Mouse (Mus musculus): ENCODE measurements around the gene Gm9513. TPM values are rescaled to one million over a fixed set of nuclear protein-coding genes. Genes with fewer than 3 reads are reported as not detected.

Gm9513 gene
- total RNA-seq (2021), result not detected
- polyA plus RNA-seq (2012; rRNA removed), result not detected in 2 replicates
- long read RNA-seq, result 0 reads

DNA sequence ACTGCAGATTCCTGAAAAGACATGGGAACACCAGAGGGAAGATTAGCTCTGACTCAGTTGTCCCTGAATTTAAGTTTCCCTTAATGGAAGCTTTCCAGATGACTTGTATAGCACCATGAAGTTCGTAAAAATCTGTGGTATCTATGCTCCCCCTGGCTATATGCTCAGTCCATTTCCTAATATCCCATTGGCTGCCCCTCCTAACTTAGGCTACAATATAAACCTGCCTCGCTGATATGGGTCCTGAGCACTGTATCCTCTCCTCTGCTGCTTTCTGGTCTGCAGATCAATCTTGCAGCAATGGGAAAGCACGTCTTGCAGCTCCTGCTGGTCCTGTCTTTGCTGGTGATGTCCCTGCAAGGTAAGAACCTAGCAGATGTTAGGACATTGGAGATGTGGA lies at the start of gene Gm9513:
TSS of gene Gm9513 (plus strand) at position 301 of the 400 bp plus-strand sequence.
- WGBS, result 50% methylated on average over 3 of the region's 3 CpGs
- intact Hi-C loops (cut with DNase I), result no loop called here

DNA sequence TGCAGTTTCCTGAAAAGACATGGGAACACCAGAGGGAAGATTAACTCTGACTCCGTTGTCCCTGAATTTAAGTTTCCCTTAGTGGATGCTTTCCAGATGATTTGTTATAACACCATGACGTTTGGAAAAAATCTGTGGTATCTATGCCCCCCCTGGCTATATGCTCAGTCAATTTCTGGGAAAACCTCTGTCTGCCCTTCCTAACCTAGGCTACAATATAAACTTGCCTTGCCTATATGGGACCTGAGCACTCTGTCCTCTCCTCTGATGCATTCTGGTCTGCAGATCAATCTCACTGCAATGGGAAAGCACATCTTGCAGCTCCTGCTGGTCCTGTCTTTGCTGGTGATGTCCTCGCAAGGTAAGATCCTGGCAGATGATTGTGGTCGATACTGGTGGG lies 43.9 kb upstream of the Gm9513 start, which contains the start of gene Gm7257:
TSS of gene Gm7257 (plus strand) at position 301 of the 400 bp plus-strand sequence.
- no peak for DNase-seq
- H3K4me1 ChIP-seq (ENCODE audit: control insufficient read depth, insufficient read depth, low read length), result no peaks in the 10 kb centered on the region
- no peaks in the 10 kb centered on the region for H3K79me2 ChIP-seq (replicated peaks; ENCODE audit: control insufficient read depth, insufficient read depth, low read length)
- H3K27me3 ChIP-seq (ENCODE audit: control insufficient read depth, insufficient read depth, low read length), result no peaks in the 10 kb centered on the region
- no peak within 1 kb of the TSS for H3K4me3 ChIP-seq
- no peak for TF ChIP-seq CTCF (IDR thresholded peaks at IDR 0.05)
- no peak within 1 kb of the TSS for H3K9ac ChIP-seq (ENCODE audit: low read depth, low read length)
- H3K27ac ChIP-seq, result no peak within 1 kb of the TSS
- WGBS, result 63% methylated on average over 4 of the region's 4 CpGs
- H3K36me3 ChIP-seq (ENCODE audit: control insufficient read depth, insufficient read depth, low read length), result no peaks in the 10 kb centered on the region
- intact Hi-C loops (cut with DNase I), result no loop called here

More for the DNA sequence above, at the start of gene Gm9513:
- H3K9ac ChIP-seq (ENCODE audit: low read depth, low read length), result no peak within 1 kb of the TSS
- no peaks in the 10 kb centered on the region for H3K27me3 ChIP-seq (ENCODE audit: control insufficient read depth, insufficient read depth, low read length)
- no peak within 1 kb of the TSS for H3K4me3 ChIP-seq
- H3K4me1 ChIP-seq (ENCODE audit: control insufficient read depth, insufficient read depth, low read length), result no peaks in the 10 kb centered on the region
- no peaks in the 10 kb centered on the region for H3K36me3 ChIP-seq (ENCODE audit: control insufficient read depth, insufficient read depth, low read length)
- no peak within 1 kb of the TSS for H3K27ac ChIP-seq
- H3K79me2 ChIP-seq (replicated peaks; ENCODE audit: control insufficient read depth, insufficient read depth, low read length), result no peaks in the 10 kb centered on the region
- TF ChIP-seq CTCF (IDR thresholded peaks at IDR 0.05) (no peak), EP300 (IDR thresholded peaks at IDR 0.05; ENCODE audit: insufficient read depth, low read depth, low read length) (no peak), POLR2A (IDR thresholded peaks at IDR 0.05; ENCODE audit: insufficient read depth, low read depth, low read length) (no peak)
- DNase-seq, result no peak

DNA sequence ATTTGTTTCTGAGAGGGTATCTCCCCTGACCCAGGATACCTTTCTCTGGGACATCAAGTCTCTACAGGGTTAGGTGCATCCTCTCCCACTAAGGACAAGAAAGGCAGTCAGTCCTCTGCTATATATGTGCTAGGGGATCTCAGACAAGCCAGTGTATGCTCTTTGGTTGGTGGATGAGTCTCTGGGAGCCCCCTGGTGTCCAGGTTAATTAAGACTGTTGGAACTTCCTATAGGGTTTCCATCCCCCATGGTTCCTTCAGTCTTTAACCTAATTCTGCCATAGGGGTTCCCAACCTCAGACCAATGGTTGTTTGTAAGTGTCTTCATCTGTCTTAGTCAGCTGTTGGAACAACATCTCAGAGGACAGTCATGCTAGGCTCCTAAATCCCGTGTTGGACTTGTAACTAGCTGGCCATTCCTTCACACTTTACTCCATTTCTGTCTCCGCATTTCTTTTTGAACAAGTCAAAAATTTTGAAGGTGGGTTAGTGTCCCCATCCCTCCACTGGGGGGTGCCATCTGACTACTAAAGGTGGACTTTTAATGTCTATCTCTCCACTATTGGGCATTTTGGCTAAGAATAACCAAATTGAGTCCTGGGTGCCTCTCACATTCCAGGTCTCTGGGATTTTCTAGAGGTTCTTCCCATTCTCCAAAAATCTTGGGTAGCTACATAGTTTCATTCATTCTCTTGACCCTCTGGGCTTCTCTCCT lies 40.2 kb upstream of the Gm9513 start:
- no peak for DNase-seq
- Histone ChIP-seq H3K36me3 (ENCODE audit: control insufficient read depth, insufficient read depth, low read length) (no peaks in the 10 kb centered on the region), H3K4me1 (ENCODE audit: control insufficient read depth, insufficient read depth, low read length) (no peaks in the 10 kb centered on the region), H3K9ac (ENCODE audit: low read depth, low read length) (no peak overlapping the region), H3K27me3 (ENCODE audit: control insufficient read depth, insufficient read depth, low read length) (no peaks in the 10 kb centered on the region), H3K4me3 (no peak overlapping the region), H3K79me2 (replicated peaks; ENCODE audit: control insufficient read depth, insufficient read depth, low read length) (no peaks in the 10 kb centered on the region), H3K27ac (no peak overlapping the region)
- intact Hi-C loops (cut with DNase I), result no loop called here
- 39% methylated on average over 2 of the region's 2 CpGs for WGBS
- TF ChIP-seq EP300 (IDR thresholded peaks at IDR 0.05; ENCODE audit: insufficient read depth, low read depth, low read length), result no peak
- TF ChIP-seq CTCF (IDR thresholded peaks at IDR 0.05), result peak; percentile 37

DNA sequence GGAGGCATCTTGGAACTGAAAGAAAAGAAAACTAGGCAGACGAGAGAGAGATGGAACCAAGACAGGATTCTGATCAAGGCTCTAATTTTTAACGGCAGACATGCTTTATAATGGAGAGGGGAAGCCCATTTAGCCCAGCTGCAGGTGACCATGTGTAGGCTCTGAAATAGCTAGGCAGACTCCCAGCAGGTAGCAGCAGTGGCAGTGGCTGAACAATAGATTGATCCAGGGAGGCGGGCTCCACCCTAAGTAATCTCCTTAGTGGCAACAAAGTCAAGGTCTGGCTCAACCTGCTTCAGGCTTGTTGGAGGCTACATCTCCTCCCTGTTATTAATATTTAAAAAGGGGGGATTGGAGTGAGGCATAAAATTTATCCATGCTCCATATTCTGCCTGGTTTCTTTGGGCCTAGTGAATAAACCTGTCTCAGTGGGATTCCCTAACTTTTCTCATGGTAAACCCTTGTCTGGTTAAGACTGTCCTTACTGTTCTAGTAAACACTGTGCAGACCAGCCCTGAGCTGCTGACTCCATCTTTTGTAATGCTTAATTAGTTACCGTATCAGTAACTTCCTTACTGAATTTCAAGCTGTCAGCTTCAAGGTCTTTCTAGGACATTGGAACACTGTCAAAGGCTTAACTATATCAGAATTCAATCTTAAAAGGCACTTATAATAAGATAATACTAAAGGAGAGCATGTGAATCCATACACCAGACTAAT lies 19.2 kb downstream of the Gm9513 start:
- Histone ChIP-seq H3K27me3 (ENCODE audit: control insufficient read depth, insufficient read depth, low read length) (no peaks in the 10 kb centered on the region), H3K36me3 (ENCODE audit: control insufficient read depth, insufficient read depth, low read length) (no peaks in the 10 kb centered on the region), H3K9ac (ENCODE audit: low read depth, low read length) (no peak overlapping the region), H3K79me2 (replicated peaks; ENCODE audit: control insufficient read depth, insufficient read depth, low read length) (no peaks in the 10 kb centered on the region), H3K27ac (no peak overlapping the region), H3K4me3 (no peak overlapping the region), H3K4me1 (ENCODE audit: control insufficient read depth, insufficient read depth, low read length) (no peaks in the 10 kb centered on the region)
- intact Hi-C loops (cut with DNase I), result no loop called here
- no peak for TF ChIP-seq POLR2A (IDR thresholded peaks at IDR 0.05; ENCODE audit: insufficient read depth, low read depth, low read length)
- TF ChIP-seq CTCF (IDR thresholded peaks at IDR 0.05), result no peak
- no peak for TF ChIP-seq EP300 (IDR thresholded peaks at IDR 0.05; ENCODE audit: insufficient read depth, low read depth, low read length)
- 78% methylated on average over 4 of the region's 4 CpGs for WGBS
- no peak for DNase-seq

DNA sequence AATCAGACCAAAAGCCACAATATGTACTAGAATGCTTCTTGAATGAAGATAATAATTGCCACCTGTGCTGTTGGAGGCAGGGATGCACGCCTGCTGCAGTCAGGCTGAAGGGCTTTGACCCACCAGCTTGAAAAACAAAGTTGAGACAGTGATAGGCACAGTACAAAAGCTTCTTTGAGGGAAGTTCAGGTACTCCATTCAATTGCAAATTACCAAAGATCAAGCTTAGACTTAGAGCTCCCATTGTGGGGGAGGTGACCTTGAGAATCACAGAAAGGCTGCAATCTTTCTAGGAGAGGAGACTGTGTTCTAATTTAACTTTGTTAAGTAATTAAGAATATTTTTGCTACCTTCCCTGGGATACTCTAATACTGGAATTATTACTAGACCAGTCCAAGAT lies 20.4 kb downstream of the Gm9513 start:
- whole genome bisulfite sequencing, result 38% methylated on average over 1 of the region's 1 CpGs
- no peak for TF ChIP-seq POLR2A (IDR thresholded peaks at IDR 0.05; ENCODE audit: insufficient read depth, low read depth, low read length)
- no peak for TF ChIP-seq CTCF (IDR thresholded peaks at IDR 0.05)
- no peak for TF ChIP-seq EP300 (IDR thresholded peaks at IDR 0.05; ENCODE audit: insufficient read depth, low read depth, low read length)
- no peak overlapping the region for H3K27ac ChIP-seq
- no peak overlapping the region for H3K4me3 ChIP-seq
- no peak overlapping the region for H3K9ac ChIP-seq (ENCODE audit: low read depth, low read length)
- no peaks in the 10 kb centered on the region for H3K4me1 ChIP-seq (ENCODE audit: control insufficient read depth, insufficient read depth, low read length)
- no peaks in the 10 kb centered on the region for H3K36me3 ChIP-seq (ENCODE audit: control insufficient read depth, insufficient read depth, low read length)
- H3K79me2 ChIP-seq (replicated peaks; ENCODE audit: control insufficient read depth, insufficient read depth, low read length), result no peaks in the 10 kb centered on the region
- no peak for DNase-seq
- H3K27me3 ChIP-seq (ENCODE audit: control insufficient read depth, insufficient read depth, low read length), result no peaks in the 10 kb centered on the region
- intact Hi-C loops (cut with DNase I), result no loop called here

DNA sequence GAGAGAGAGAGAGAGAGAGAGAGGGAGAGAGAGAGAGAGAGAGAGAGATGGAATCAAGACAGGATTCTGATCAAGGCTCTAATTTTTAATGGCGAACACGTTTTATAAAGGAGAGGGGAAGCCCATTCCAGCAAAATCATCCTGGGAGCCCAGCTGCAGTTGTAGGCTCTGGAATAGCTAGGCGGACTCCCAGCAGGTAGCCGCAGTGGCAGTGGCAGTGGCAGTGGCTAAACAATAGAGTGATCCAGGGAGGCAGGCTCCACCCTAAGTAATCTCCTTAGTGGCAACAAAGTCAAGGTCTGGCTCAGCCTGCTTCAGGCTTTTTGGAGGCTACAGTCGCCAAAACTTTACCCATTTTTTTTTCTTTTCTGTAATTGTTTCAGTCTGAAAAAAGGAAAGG lies 28.8 kb downstream of the Gm9513 start:
- DNase-seq, result no peak
- no peak overlapping the region for H3K27ac ChIP-seq
- no peaks in the 10 kb centered on the region for H3K79me2 ChIP-seq (replicated peaks; ENCODE audit: control insufficient read depth, insufficient read depth, low read length)
- no peak overlapping the region for H3K4me3 ChIP-seq
- H3K9ac ChIP-seq (ENCODE audit: low read depth, low read length), result no peak overlapping the region
- no peaks in the 10 kb centered on the region for H3K36me3 ChIP-seq (ENCODE audit: control insufficient read depth, insufficient read depth, low read length)
- 71% methylated on average over 5 of the region's 5 CpGs for WGBS
- intact Hi-C loops (cut with DNase I), result no loop called here
- no peaks in the 10 kb centered on the region for H3K27me3 ChIP-seq (ENCODE audit: control insufficient read depth, insufficient read depth, low read length)
- H3K4me1 ChIP-seq (ENCODE audit: control insufficient read depth, insufficient read depth, low read length), result no peaks in the 10 kb centered on the region
- no peak for TF ChIP-seq EP300 (IDR thresholded peaks at IDR 0.05; ENCODE audit: insufficient read depth, low read depth, low read length)
- no peak for TF ChIP-seq POLR2A (IDR thresholded peaks at IDR 0.05; ENCODE audit: insufficient read depth, low read depth, low read length)
- TF ChIP-seq CTCF (IDR thresholded peaks at IDR 0.05), result no peak

Other genes with a start within 250 kb of the Gm9513 start
- not detected for gene Gm7257, start 43.8 kb upstream of the Gm9513 start, total RNA-seq (2021)
- gene Gm7257, start 43.8 kb upstream of the Gm9513 start, polyA plus RNA-seq (2012; rRNA removed), result not detected in 2 replicates
- gene Gm5615, start 66.3 kb downstream of the Gm9513 start, total RNA-seq (2021), result not detected
- not detected in 2 replicates for gene Gm5615, start 66.3 kb downstream of the Gm9513 start, polyA plus RNA-seq (2012; rRNA removed)
- not detected for gene Gm17689, start 107.0 kb downstream of the Gm9513 start, total RNA-seq (2021)
- not detected in 2 replicates for gene Gm17689, start 107.0 kb downstream of the Gm9513 start, polyA plus RNA-seq (2012; rRNA removed)
- not detected for gene A630095E13Rik, start 167.7 kb downstream of the Gm9513 start, total RNA-seq (2021)
- not detected in 2 replicates for gene A630095E13Rik, start 167.7 kb downstream of the Gm9513 start, polyA plus RNA-seq (2012; rRNA removed)
- not detected for gene Acrv1, start 217.6 kb downstream of the Gm9513 start, total RNA-seq (2021)
- gene Acrv1, start 217.6 kb downstream of the Gm9513 start, polyA plus RNA-seq (2012; rRNA removed), result 0.16 TPM in 1 of 2 replicates, not detected in the other

Data from heart, adult 2 months (tissue).